Mouse (Mus musculus) embryonic facial prominence, embryonic 15.5 days (tissue): ENCODE data around the gene Tmem222. TPM values are rescaled to one million over a fixed set of nuclear protein-coding genes. Genes with fewer than 3 reads are reported as not detected.

ENCODE experiments used
- ATAC-seq: fragments of 200-750 bp; cut with Nextera tagmentation; 2 replicates; pipeline ENCODE4 v1.8.0; 2017; ENCODE audit warnings: low read depth, moderate TSS enrichment; ENCODE audit not compliant: insufficient number of reproducible peaks, low FRiP score, low TSS enrichment
- H3K27ac ChIP-seq: fragments of 300-500 bp; sonication (generic); replicated peaks from 2 replicates; pipeline ENCODE4 v1.5.1; 2015; ENCODE audit warnings: mild to moderate bottlenecking, inconsistent platforms
- H3K27me3 ChIP-seq: fragments of 300-500 bp; sonication (generic); 2 replicates; pipeline ENCODE4 v1.6.1; 2015; ENCODE audit warnings: inconsistent platforms
- H3K36me3 ChIP-seq: fragments of 300-500 bp; sonication (generic); 2 replicates; pipeline ENCODE4 v1.6.1; 2015; ENCODE audit warnings: mild to moderate bottlenecking, inconsistent platforms
- H3K4me1 ChIP-seq: fragments of 300-500 bp; sonication (generic); 2 replicates; pipeline ENCODE4 v1.6.1; 2015; ENCODE audit warnings: inconsistent platforms
- H3K4me2 ChIP-seq: fragments of 300-500 bp; sonication (generic); replicated peaks from 2 replicates; pipeline ENCODE4 v1.6.1; 2015; ENCODE audit warnings: mild to moderate bottlenecking, inconsistent platforms
- H3K4me3 ChIP-seq: fragments of 300-500 bp; sonication (generic); replicated peaks from 2 replicates; pipeline ENCODE4 v1.5.1; 2015; ENCODE audit warnings: mild to moderate bottlenecking, inconsistent platforms
- H3K9ac ChIP-seq: fragments of 300-500 bp; sonication (generic); 2 replicates; pipeline ENCODE4 v1.6.1; 2015; ENCODE audit warnings: inconsistent platforms
- H3K9me3 ChIP-seq: fragments of 300-500 bp; sonication (generic); replicated peaks from 2 replicates; pipeline ENCODE4 v1.6.1; 2016; ENCODE audit warnings: inconsistent platforms
- WGBS: fragments of 180-500 bp; shearing (Covaris S2); methylation state at CpG from one replicate; pipeline ENCODE4 v1.1.7; 2015; 5-methylcytosine and 5-hydroxymethylcytosine counted together
- polyA plus RNA-seq: library from polyadenylated mRNA; unstranded; fragments of >200 nt; fragmentation: Nextera tagmentation; extraction: Ambion mirVana; gene quantifications from 2 replicates; pipeline ENCODE4 v1.2.1, GENCODE M21; 2015

Gene Tmem222
- polyA plus RNA-seq, 1 experiment from 2014 or later = 87.8 TPM

DNA sequence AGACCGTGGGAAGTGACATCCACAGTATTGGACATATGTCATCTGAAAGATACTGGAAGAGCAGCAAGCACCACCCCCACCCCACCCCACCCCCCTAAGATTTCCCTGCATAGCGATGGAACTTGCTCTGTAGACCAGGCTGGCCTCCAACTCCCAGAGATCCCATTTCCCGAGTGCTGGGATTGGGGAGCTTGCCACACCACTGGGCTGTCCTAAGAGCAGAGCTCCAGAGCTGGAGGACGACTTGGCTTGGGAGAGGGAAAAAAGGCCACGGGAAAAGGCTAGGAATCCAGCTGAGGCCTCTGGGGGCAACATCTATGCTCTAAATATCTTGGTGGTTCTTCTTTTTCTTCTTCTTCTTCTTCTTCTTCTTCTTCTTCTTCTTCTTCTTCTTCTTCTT, 42.8 kb downstream of the Tmem222 start:
- Histone ChIP-seq H3K4me3 (no peak overlapping the region), H3K36me3 (no peaks in the 10 kb centered on the region), H3K27me3 (no peaks in the 10 kb centered on the region; the same call in 1 of the 2 replicates), H3K4me1 (0 out of 2 replicates have a peak, but pooled peaks cover 3% of the 10 kb centered on the region), H3K9me3 (no peaks in the 10 kb centered on the region), H3K9ac (no peak overlapping the region), H3K27ac (no peak overlapping the region), H3K4me2 (no peak overlapping the region)
- 53% methylated on average over 5 of the region's 5 CpGs for WGBS
- ATAC-seq = no peak

DNA sequence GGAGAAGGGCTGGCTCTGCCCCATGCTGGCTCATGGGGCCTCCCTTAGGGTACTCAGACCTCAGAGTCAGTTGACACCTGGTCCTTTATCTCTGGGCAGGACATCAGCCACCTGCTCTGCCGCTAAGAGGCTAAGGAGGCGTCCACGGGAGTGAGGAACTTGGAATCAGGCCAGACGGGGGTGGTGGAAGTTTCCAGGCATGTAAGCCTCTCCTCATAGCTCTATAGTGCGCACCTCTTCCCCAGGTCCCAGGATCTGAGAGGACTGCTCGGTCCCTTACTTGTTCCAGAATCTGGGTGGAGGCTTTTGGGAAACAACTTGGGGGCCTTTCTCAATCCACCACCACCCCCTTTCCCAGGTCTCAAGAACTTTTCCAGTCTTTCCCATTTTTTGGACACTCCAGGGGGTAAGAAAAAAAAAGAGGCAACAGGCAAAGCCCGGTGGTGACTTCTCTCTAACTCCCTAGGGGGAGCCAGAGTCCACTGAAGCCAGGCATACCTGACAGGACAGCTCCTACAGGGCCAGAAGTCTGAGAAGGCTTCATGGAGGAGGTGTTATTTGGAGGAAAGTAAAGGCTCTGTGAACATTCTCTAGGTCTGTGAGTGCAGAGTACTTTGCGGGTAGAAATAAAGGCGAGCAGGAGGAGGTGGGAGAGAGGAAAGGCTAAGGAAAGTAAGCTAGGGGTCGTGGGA, 44.2 kb downstream of the Tmem222 start:
- no peaks in the 10 kb centered on the region for H3K36me3 ChIP-seq
- H3K4me1 ChIP-seq = 0 out of 2 replicates have a peak, but pooled peaks cover 5% of the 10 kb centered on the region
- H3K4me3 ChIP-seq = no peak overlapping the region
- H3K27ac ChIP-seq = no peak overlapping the region
- ATAC-seq = no peak
- no peaks in the 10 kb centered on the region; the same call in 1 of the 2 replicates for H3K27me3 ChIP-seq
- H3K4me2 ChIP-seq = no peak overlapping the region
- 39% methylated on average over 10 of the region's 10 CpGs for WGBS
- no peaks in the 10 kb centered on the region for H3K9me3 ChIP-seq
- no peak overlapping the region for H3K9ac ChIP-seq

DNA sequence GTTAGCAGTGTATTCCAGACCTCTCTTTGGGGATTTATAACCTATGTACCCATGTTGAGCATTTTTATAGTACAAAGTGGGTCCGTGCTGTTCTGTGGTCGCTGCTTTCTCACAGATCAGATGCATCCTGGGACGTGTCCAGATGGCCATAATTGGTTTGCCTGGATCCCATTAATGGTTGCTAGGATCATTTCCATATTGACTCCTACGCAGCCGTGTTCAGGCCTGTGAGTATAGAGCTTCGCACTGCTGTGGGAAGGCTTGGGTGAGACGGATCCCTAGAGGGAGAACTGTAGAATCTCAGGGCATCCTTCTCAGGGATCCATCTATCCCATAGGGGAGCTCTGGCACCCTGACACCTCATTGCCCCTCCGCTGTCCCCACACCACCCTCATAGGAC, 48.0 kb downstream of the Tmem222 start:
- Histone ChIP-seq H3K4me1 (peaks cover 18% of the 10 kb centered on the region), H3K36me3 (no peaks in the 10 kb centered on the region), H3K4me2 (no peak overlapping the region), H3K27me3 (no peaks in the 10 kb centered on the region; the same call in 1 of the 2 replicates), H3K4me3 (no peak overlapping the region), H3K9ac (no peak overlapping the region), H3K9me3 (no peaks in the 10 kb centered on the region), H3K27ac (peak overlapping the region; percentile 49; the same call in 1 of the 2 replicates)
- WGBS = 41% methylated on average over 8 of the region's 8 CpGs
- ATAC-seq = no peak

DNA sequence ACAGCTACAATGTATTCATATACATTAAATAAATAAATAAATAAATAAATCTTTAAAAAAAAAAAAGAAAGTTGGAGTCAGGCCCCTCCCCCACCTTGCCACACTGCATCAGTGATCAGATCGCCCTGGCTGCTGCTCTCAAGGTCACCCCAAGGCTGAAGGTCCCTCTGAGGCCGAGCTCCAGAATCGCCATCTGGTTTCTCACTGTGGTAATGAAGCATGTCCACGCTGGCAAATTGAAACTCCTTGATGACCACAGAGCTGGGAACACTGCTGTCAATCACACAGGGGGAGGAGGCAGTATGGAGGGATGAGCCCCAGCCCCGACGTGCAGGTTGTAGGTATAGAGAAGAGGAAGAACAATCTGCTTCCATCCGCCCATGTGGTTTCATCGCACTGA, 50.0 kb downstream of the Tmem222 start:
- Histone ChIP-seq H3K9ac (no peak overlapping the region), H3K4me3 (no peak overlapping the region), H3K27ac (no peak overlapping the region), H3K9me3 (no peaks in the 10 kb centered on the region), H3K27me3 (no peaks in the 10 kb centered on the region), H3K4me2 (no peak overlapping the region), H3K4me1 (peaks cover 32% of the 10 kb centered on the region), H3K36me3 (no peaks in the 10 kb centered on the region)
- 43% methylated on average over 8 of the region's 8 CpGs for WGBS
- no peak for ATAC-seq

DNA sequence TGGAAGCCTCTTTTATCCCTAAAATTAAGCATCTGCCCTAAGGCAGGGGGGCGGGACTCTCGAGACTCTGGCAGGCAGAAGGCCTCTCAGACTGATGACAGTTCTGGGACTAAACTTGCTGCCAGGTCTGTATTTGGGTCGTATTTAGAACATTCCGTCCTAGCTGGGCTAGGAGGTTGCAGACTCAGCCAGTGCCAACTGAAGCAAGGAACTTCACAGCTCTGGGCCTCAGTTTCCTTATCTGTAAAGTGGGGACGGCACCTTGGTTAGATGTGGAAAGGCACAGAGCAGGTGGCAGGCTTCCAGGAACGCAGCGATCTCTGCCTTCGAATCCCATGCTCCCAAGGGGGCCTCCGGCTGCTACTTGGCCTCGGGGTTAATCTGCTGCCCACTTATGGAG, 51.5 kb downstream of the Tmem222 start:
- peak overlapping the region; percentile 63 for H3K27ac ChIP-seq
- no peak overlapping the region for H3K4me3 ChIP-seq
- H3K36me3 ChIP-seq = no peaks in the 10 kb centered on the region
- peaks cover 9% of the 10 kb centered on the region for H3K27me3 ChIP-seq
- H3K4me2 ChIP-seq = no peak overlapping the region
- no peak for ATAC-seq
- 48% methylated on average over 10 of the region's 10 CpGs for WGBS
- H3K4me1 ChIP-seq = peaks cover 36% of the 10 kb centered on the region
- H3K9me3 ChIP-seq = no peaks in the 10 kb centered on the region
- no peak overlapping the region for H3K9ac ChIP-seq

DNA sequence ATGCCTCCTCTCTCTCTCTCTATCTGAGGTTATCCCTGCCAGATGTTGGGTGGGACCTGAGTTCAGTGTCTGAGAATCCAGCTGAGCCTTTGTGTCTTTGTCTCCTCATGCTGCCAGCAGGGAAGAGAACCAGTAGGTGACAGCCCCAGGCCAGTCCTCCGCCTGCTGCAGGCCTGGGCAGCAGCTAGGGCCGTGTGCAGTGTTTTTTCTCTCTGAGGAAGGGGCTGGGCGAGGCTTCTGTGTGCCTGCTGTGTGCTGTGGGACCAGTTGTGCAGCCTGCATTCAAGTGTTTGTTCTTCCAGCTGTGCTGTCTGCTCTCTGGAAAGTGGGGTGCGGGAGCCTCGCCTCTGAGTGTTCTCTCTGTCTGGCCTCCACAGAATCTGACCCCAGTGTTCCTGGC, 53.7 kb downstream of the Tmem222 start:
- Histone ChIP-seq H3K36me3 (no peaks in the 10 kb centered on the region), H3K4me1 (peaks cover 39% of the 10 kb centered on the region), H3K9me3 (no peaks in the 10 kb centered on the region), H3K4me2 (no peak overlapping the region), H3K27ac (peak overlapping the region; percentile 52), H3K9ac (no peak overlapping the region), H3K27me3 (peaks cover 15% of the 10 kb centered on the region), H3K4me3 (no peak overlapping the region)
- WGBS = 36% methylated on average over 5 of the region's 5 CpGs
- no peak for ATAC-seq

DNA sequence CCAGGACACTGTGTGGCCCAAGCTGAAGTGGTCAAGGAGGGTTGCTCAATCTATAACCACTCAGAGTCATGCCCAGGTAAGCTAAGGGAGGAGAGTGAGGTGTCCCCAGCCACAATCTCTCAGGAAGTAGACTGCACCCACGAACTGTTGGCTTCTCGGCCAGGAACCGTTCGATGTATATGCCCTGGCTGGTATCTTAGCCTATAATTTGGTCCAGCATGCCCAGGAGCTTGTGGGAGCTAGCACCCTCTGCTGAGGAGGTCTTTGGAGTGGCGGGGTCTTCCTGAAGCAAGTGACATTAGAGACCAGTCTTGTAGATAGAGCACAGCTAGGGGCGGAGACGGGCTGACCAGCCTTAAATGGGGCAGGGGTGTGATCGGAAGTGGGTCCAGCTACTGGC, 55.9 kb downstream of the Tmem222 start:
- no peaks in the 10 kb centered on the region for H3K36me3 ChIP-seq
- no peaks in the 10 kb centered on the region for H3K9me3 ChIP-seq
- no peak overlapping the region for H3K27ac ChIP-seq
- no peak overlapping the region for H3K9ac ChIP-seq
- no peak for ATAC-seq
- H3K4me1 ChIP-seq = peaks cover 45% of the 10 kb centered on the region
- H3K4me2 ChIP-seq = no peak overlapping the region
- H3K4me3 ChIP-seq = no peak overlapping the region
- H3K27me3 ChIP-seq = peaks cover 15% of the 10 kb centered on the region
- WGBS = 85% methylated on average over 8 of the region's 8 CpGs

DNA sequence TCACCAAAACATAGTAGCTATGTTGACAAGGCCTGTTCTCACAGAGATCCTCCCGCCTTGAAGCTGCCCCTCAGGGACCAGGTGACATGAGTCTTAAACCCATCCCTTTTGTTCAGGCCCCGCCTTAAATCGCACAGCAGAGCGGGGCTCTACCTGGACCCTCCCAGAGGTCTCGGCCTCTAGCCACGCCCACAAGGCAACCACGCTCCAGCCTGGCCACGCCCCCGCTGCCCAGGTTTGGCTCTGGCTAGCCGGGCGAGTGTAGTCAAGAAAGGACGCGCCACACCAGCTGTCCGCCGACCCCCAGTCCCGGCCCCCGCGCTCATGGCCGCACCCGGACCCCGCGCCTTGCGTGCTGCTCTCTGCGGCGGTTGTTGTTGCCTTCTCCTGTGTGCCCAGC, 56.9 kb downstream of the Tmem222 start:
- Histone ChIP-seq H3K4me2 (peak overlapping the region; percentile 67), H3K27me3 (peaks cover 15% of the 10 kb centered on the region), H3K36me3 (no peaks in the 10 kb centered on the region), H3K27ac (no peak overlapping the region), H3K4me1 (peaks cover 37% of the 10 kb centered on the region), H3K9ac (peak overlapping the region; percentile 33; the same call in 1 of the 2 replicates), H3K9me3 (no peaks in the 10 kb centered on the region), H3K4me3 (peak overlapping the region; percentile 40)
- 3% methylated on average over 25 of the region's 25 CpGs for WGBS
- ATAC-seq = 0 out of 2 replicates have a peak, but pooled peaks have one; percentile 21

DNA sequence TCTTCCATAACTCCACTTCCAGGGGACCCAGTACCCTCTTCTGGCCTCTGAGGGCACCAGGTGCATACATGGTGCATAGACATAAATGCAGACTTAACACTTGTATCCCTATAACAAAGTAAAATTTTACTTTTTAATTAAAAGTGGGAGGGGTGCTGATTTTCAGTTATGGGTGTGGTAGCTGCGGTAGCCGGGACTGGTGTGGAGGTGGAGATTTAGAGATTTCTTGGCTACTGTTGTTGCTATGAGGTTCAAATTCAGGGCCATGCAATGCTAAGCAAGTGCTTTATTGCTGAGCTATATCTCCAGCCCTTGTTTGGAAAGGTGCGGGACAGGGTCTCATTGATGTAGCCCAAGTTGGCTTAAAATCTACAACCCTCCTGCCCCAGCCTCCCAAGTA, 58.8 kb downstream of the Tmem222 start:
- no peak overlapping the region for H3K9ac ChIP-seq
- H3K27me3 ChIP-seq = peaks cover 23% of the 10 kb centered on the region
- peaks cover 24% of the 10 kb centered on the region for H3K4me1 ChIP-seq
- H3K36me3 ChIP-seq = no peaks in the 10 kb centered on the region
- H3K4me2 ChIP-seq = no peak overlapping the region
- 78% methylated on average over 3 of the region's 3 CpGs for WGBS
- no peak overlapping the region for H3K4me3 ChIP-seq
- no peak overlapping the region for H3K27ac ChIP-seq
- ATAC-seq = no peak
- no peaks in the 10 kb centered on the region for H3K9me3 ChIP-seq

DNA sequence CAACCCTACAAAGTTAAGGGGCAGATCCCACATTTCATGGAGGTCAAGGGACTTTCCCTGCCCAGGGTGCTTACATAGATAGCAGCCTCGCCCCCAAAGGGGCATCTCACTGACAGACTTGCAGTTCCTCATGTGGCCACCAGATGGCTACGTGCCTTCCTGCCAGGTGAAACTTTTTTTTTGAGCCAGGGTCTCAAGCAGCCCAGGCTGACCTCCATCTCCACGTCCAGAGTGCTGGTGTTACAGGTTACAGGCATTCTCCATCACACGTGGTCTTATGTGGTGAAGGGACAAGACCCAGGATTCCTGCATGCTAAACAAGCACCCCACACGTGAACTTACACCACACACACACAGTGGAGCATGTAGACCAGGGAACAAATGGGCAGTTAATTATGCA, 60.0 kb downstream of the Tmem222 start:
- H3K27ac ChIP-seq = no peak overlapping the region
- H3K36me3 ChIP-seq = no peaks in the 10 kb centered on the region
- H3K4me1 ChIP-seq = peaks cover 29% of the 10 kb centered on the region
- no peak overlapping the region for H3K4me2 ChIP-seq
- no peaks in the 10 kb centered on the region for H3K9me3 ChIP-seq
- 3% methylated on average over 5 of the region's 5 CpGs for WGBS
- peaks cover 32% of the 10 kb centered on the region for H3K27me3 ChIP-seq
- ATAC-seq = no peak
- no peak overlapping the region for H3K9ac ChIP-seq
- H3K4me3 ChIP-seq = no peak overlapping the region
